In genomic region chr2:35622261-35623103, GRCm38 (mm10) we compare ENCODE assay signal across 8 mouse cellular contexts.
DNase-seq lines count a peak whose midpoint lies in the region; ATAC-seq and TF ChIP-seq lines count a peak whose summit lies in the region.

No protein-coding gene starts in this region.

- H3K27ac ChIP-seq in forebrain, embryonic 12.5 days = peak overlapping the region; percentile 72
- H3K27ac ChIP-seq in liver, embryonic 14.5 days = no peak overlapping the region

- peak overlapping the region; percentile 82 for H3K9ac ChIP-seq in forebrain, embryonic 12.5 days
- no peak overlapping the region for H3K9ac ChIP-seq in liver, embryonic 14.5 days (replicated peaks)

- H3K27me3 ChIP-seq in C2C12 (ENCODE audit: control insufficient read depth, insufficient read depth, insufficient read length) = no peaks in the 10 kb centered on the region
- no peaks in the 10 kb centered on the region for H3K27me3 ChIP-seq in forebrain, embryonic 12.5 days
- H3K27me3 ChIP-seq in liver, embryonic 14.5 days (ENCODE audit: control insufficient read depth, insufficient read depth, low read length) = peaks cover 6% of the 10 kb centered on the region

- peak overlapping the region; percentile 89 for H3K4me2 ChIP-seq in forebrain, embryonic 12.5 days
- H3K4me2 ChIP-seq in liver, embryonic 14.5 days (ENCODE audit: low read depth) = peak overlapping the region; percentile 56

- H3K4me1 ChIP-seq in forebrain, embryonic 12.5 days = peaks cover 79% of the 10 kb centered on the region
- peaks cover 0 to 23% of the 10 kb centered on the region in 2 experiments; a peak in 3 of 4 replicates for H3K4me1 ChIP-seq in liver, embryonic 14.5 days (replicated peaks; ENCODE audit: control insufficient read depth in 2 of 2, insufficient read depth in 2 of 2, low read length in 1 of 2)

- no peak for TF ChIP-seq CTCF in C2C12 (IDR thresholded peaks at IDR 0.05; ENCODE audit: control insufficient read depth, insufficient read depth, insufficient read length)
- no peak for TF ChIP-seq CTCF in liver, embryonic 14.5 days (IDR thresholded peaks at IDR 0.05; ENCODE audit: low read depth)

- peak overlapping the region; percentile 36 for H3ac ChIP-seq in C2C12 (ENCODE audit: control insufficient read depth, insufficient read length, low read depth)

- WGBS in forebrain, embryonic 12.5 days = 3% methylated on average over 20 of the region's 20 CpGs
- 8% methylated on average over 20 of the region's 20 CpGs for WGBS in liver, embryonic 14.5 days (ENCODE audit: insufficient replicate concordance)

- ATAC-seq in cerebellum, adult (ENCODE audit: insufficient number of reproducible peaks, low FRiP score, low TSS enrichment) = no peak
- no peak; the same call in 1 of the 2 replicates for ATAC-seq in forebrain, embryonic 12.5 days (ENCODE audit: low FRiP score)
- ATAC-seq in liver, embryonic 14.5 days (ENCODE audit: insufficient read depth) = no peak

- H3K79me2 ChIP-seq in C2C12 (ENCODE audit: control insufficient read depth, insufficient read depth) = no peaks in the 10 kb centered on the region

- no peaks in the 10 kb centered on the region for H3K36me3 ChIP-seq in C2C12 (ENCODE audit: control insufficient read depth, insufficient read depth)
- no peaks in the 10 kb centered on the region for H3K36me3 ChIP-seq in forebrain, embryonic 12.5 days (replicated peaks)
- no peaks in the 10 kb centered on the region for H3K36me3 ChIP-seq in liver, embryonic 14.5 days (replicated peaks; ENCODE audit: control insufficient read depth, insufficient read depth, low read depth)

- H3K4me3 ChIP-seq in C2C12 (ENCODE audit: insufficient read depth, poor library complexity, severe bottlenecking) = no peak overlapping the region
- peak overlapping the region; percentile 72 for H3K4me3 ChIP-seq in forebrain, embryonic 12.5 days (replicated peaks)
- H3K4me3 ChIP-seq in liver, embryonic 14.5 days (ENCODE audit: insufficient read depth in 1 of 2, low read depth in 2 of 2, low read length in 2 of 2) = peak overlapping the region; percentile 52 to 62

- TF ChIP-seq EP300 in liver, embryonic 14.5 days (IDR thresholded peaks at IDR 0.05; ENCODE audit: low read depth) = no peak

- H3K9me3 ChIP-seq in forebrain, embryonic 12.5 days = no peaks in the 10 kb centered on the region
- no peaks in the 10 kb centered on the region for H3K9me3 ChIP-seq in liver, embryonic 14.5 days (ENCODE audit: control insufficient read depth, low read length)

- H3K79me3 ChIP-seq in C2C12 (ENCODE audit: low read depth) = no peaks in the 10 kb centered on the region

- peak; percentile 59 to 70 for DNase-seq in cerebellum, adult 18-20 months
- DNase-seq in liver, embryonic 14.5 days (ENCODE audit: low read depth in 3 of 3, low spot score in 3 of 3) = no peak
- DNase-seq in urinary bladder, postnatal 10 days (ENCODE audit: low spot score) = no peak
- no peak for DNase-seq in left cerebral cortex, adult 9 months (ENCODE audit: low spot score in 2 of 2)
- DNase-seq in layer of hippocampus, adult 8-10 months (ENCODE audit: low spot score in 2 of 2) = no peak

TF ChIP-seq in C2C12, 6 proteins besides CTCF, POLR2A, EP300 and RAD21:
- no peak for TF ChIP-seq MYOD1 (IDR thresholded peaks at IDR 0.05; ENCODE audit: control insufficient read depth, insufficient read length, low read depth)
- no peak for TF ChIP-seq MAX (IDR thresholded peaks at IDR 0.05)
- no peak for TF ChIP-seq USF1 (IDR thresholded peaks at IDR 0.05; ENCODE audit: low read depth)
- TF ChIP-seq FOSL1 (IDR thresholded peaks at IDR 0.05; ENCODE audit: insufficient read depth, low read length, poor library complexity, severe bottlenecking) = no peak
- no peak for TF ChIP-seq MYOG (IDR thresholded peaks at IDR 0.05; ENCODE audit: control insufficient read depth, extremely low read depth, insufficient read length)
- TF ChIP-seq CEBPB (IDR thresholded peaks at IDR 0.05; ENCODE audit: low read depth) = no peak

Comparison
In these comparisons a context has a peak if more than half of its experiments do, and no peak if none do; other contexts are left out.
1. DNase-seq: peak in cerebellum, adult 18-20 months (2 of 2); none in liver, embryonic 14.5 days (0 of 3), urinary bladder, postnatal 10 days (single experiment), left cerebral cortex, adult 9 months (0 of 2) and layer of hippocampus, adult 8-10 months (0 of 2).